Mouse (Mus musculus): ENCODE data around the gene Srbd1. TPM values are rescaled to one million over a fixed set of nuclear protein-coding genes. Genes with fewer than 3 reads are reported as not detected.

Gene Srbd1
- total RNA-seq (2014; rRNA removed) (13.2 and 17.9 TPM in 2 replicates), polyA plus RNA-seq (2015; fragmentation: Nextera tagmentation; extraction: Ambion mirVana) (6.7 and 8.3 TPM in 2 replicates)

- Histone ChIP-seq H3K4me1 (ENCODE audit: insufficient read depth, low read length) (no peaks in the 10 kb centered on the region), H3K9me3 (ENCODE audit: low read length) (no peaks in the 10 kb centered on the region), H3K4me3 (ENCODE audit: low read depth, low read length) (peak within 1 kb of the TSS; percentile 69), H3K27ac (ENCODE audit: low read depth, low read length) (peak within 1 kb of the TSS; percentile 65), H3K9ac (replicated peaks; ENCODE audit: low read length, poor library complexity, severe bottlenecking) (peak within 1 kb of the TSS; percentile 60), H3K27me3 (ENCODE audit: insufficient read depth, low read length) (no peaks in the 10 kb centered on the region), H3K36me3 (ENCODE audit: insufficient read depth, low read length) (no peaks in the 10 kb centered on the region), H3K4me2 (ENCODE audit: low read depth, low read length, poor library complexity, severe bottlenecking) (peak within 1 kb of the TSS; percentile 99)
- DNase-seq (ENCODE audit: low spot score): peak; percentile 94
- WGBS: 2% methylated on average over 26 of the region's 45 CpGs
- peak; percentile 93 for ATAC-seq (ENCODE audit: low FRiP score)
- TF ChIP-seq CTCF (IDR thresholded peaks at IDR 0.05): no peak
Observed at GRCm38 (mm10) chr17:86145079-86145951, at the start of gene Srbd1. Gene Srbd1 (minus strand): TSS chr17:86145175.

- Histone ChIP-seq H3K9ac (replicated peaks; ENCODE audit: low read length, poor library complexity, severe bottlenecking) (no peak overlapping the region), H3K27ac (ENCODE audit: low read depth, low read length) (no peak overlapping the region), H3K27me3 (ENCODE audit: insufficient read depth, low read length) (no peaks in the 10 kb centered on the region), H3K4me3 (ENCODE audit: low read depth, low read length) (no peak overlapping the region), H3K4me2 (ENCODE audit: low read depth, low read length, poor library complexity, severe bottlenecking) (no peak overlapping the region), H3K4me1 (ENCODE audit: insufficient read depth, low read length) (no peaks in the 10 kb centered on the region), H3K9me3 (ENCODE audit: low read length) (no peaks in the 10 kb centered on the region), H3K36me3 (ENCODE audit: insufficient read depth, low read length) (no peaks in the 10 kb centered on the region)
- DNase-seq (ENCODE audit: low spot score): no peak
- TF ChIP-seq CTCF (IDR thresholded peaks at IDR 0.05): no peak
- ATAC-seq (ENCODE audit: low FRiP score): no peak
- 96% methylated on average over 6 of the region's 6 CpGs for WGBS
Observed at GRCm38 (mm10) chr17:86193979-86194378, 49.0 kb upstream of the Srbd1 start.

GRCm38 (mm10) chr17:86187777-86188176 lies 42.8 kb upstream of the Srbd1 start:
- no peaks in the 10 kb centered on the region for H3K36me3 ChIP-seq (ENCODE audit: insufficient read depth, low read length)
- H3K9ac ChIP-seq (replicated peaks; ENCODE audit: low read length, poor library complexity, severe bottlenecking): no peak overlapping the region
- ATAC-seq (ENCODE audit: low FRiP score): no peak
- H3K9me3 ChIP-seq (ENCODE audit: low read length): no peaks in the 10 kb centered on the region
- H3K4me3 ChIP-seq (ENCODE audit: low read depth, low read length): no peak overlapping the region
- H3K4me2 ChIP-seq (ENCODE audit: low read depth, low read length, poor library complexity, severe bottlenecking): no peak overlapping the region
- no peaks in the 10 kb centered on the region for H3K27me3 ChIP-seq (ENCODE audit: insufficient read depth, low read length)
- 89% methylated on average over 1 of the region's 1 CpGs for WGBS
- H3K27ac ChIP-seq (ENCODE audit: low read depth, low read length): no peak overlapping the region
- no peak for TF ChIP-seq CTCF (IDR thresholded peaks at IDR 0.05)
- DNase-seq (ENCODE audit: low spot score): no peak
- peaks cover 3% of the 10 kb centered on the region; the same call in 1 of the 2 replicates for H3K4me1 ChIP-seq (ENCODE audit: insufficient read depth, low read length)

- H3K9ac ChIP-seq (replicated peaks; ENCODE audit: low read length, poor library complexity, severe bottlenecking): no peak overlapping the region
- no peak overlapping the region for H3K4me2 ChIP-seq (ENCODE audit: low read depth, low read length, poor library complexity, severe bottlenecking)
- no peaks in the 10 kb centered on the region for H3K9me3 ChIP-seq (ENCODE audit: low read length)
- no peaks in the 10 kb centered on the region for H3K36me3 ChIP-seq (ENCODE audit: insufficient read depth, low read length)
- peaks cover 3% of the 10 kb centered on the region; the same call in 1 of the 2 replicates for H3K4me1 ChIP-seq (ENCODE audit: insufficient read depth, low read length)
- no peak for DNase-seq (ENCODE audit: low spot score)
- 47% methylated on average over 7 of the region's 7 CpGs for WGBS
- no peaks in the 10 kb centered on the region for H3K27me3 ChIP-seq (ENCODE audit: insufficient read depth, low read length)
- H3K27ac ChIP-seq (ENCODE audit: low read depth, low read length): no peak overlapping the region
- ATAC-seq (ENCODE audit: low FRiP score): no peak
- no peak for TF ChIP-seq CTCF (IDR thresholded peaks at IDR 0.05)
- no peak overlapping the region for H3K4me3 ChIP-seq (ENCODE audit: low read depth, low read length)
Observed at GRCm38 (mm10) chr17:86185584-86185983, 40.6 kb upstream of the Srbd1 start.

- Histone ChIP-seq H3K36me3 (ENCODE audit: insufficient read depth, low read length) (no peaks in the 10 kb centered on the region), H3K9ac (replicated peaks; ENCODE audit: low read length, poor library complexity, severe bottlenecking) (no peak overlapping the region), H3K4me1 (ENCODE audit: insufficient read depth, low read length) (peaks cover 3% of the 10 kb centered on the region; the same call in 1 of the 2 replicates), H3K9me3 (ENCODE audit: low read length) (no peaks in the 10 kb centered on the region), H3K27me3 (ENCODE audit: insufficient read depth, low read length) (no peaks in the 10 kb centered on the region), H3K27ac (ENCODE audit: low read depth, low read length) (no peak overlapping the region), H3K4me3 (ENCODE audit: low read depth, low read length) (no peak overlapping the region), H3K4me2 (ENCODE audit: low read depth, low read length, poor library complexity, severe bottlenecking) (no peak overlapping the region)
- no peak for ATAC-seq (ENCODE audit: low FRiP score)
- 51% methylated on average over 9 of the region's 9 CpGs for WGBS
- no peak for DNase-seq (ENCODE audit: low spot score)
- TF ChIP-seq CTCF (IDR thresholded peaks at IDR 0.05): no peak
Observed at GRCm38 (mm10) chr17:86184552-86185209, 39.7 kb upstream of the Srbd1 start.

GRCm38 (mm10) chr17:86183788-86184187 lies 38.8 kb upstream of the Srbd1 start:
- Histone ChIP-seq H3K4me1 (ENCODE audit: insufficient read depth, low read length) (peaks cover 3% of the 10 kb centered on the region; the same call in 1 of the 2 replicates), H3K36me3 (ENCODE audit: insufficient read depth, low read length) (no peaks in the 10 kb centered on the region), H3K9ac (replicated peaks; ENCODE audit: low read length, poor library complexity, severe bottlenecking) (no peak overlapping the region), H3K4me3 (ENCODE audit: low read depth, low read length) (no peak overlapping the region), H3K27me3 (ENCODE audit: insufficient read depth, low read length) (no peaks in the 10 kb centered on the region), H3K4me2 (ENCODE audit: low read depth, low read length, poor library complexity, severe bottlenecking) (no peak overlapping the region), H3K9me3 (ENCODE audit: low read length) (no peaks in the 10 kb centered on the region), H3K27ac (ENCODE audit: low read depth, low read length) (no peak overlapping the region)
- TF ChIP-seq CTCF (IDR thresholded peaks at IDR 0.05): no peak
- DNase-seq (ENCODE audit: low spot score) (no peak), ATAC-seq (ENCODE audit: low FRiP score) (no peak)
- WGBS: 25% methylated on average over 2 of the region's 2 CpGs
